In genomic region chr5:125168101-125168500, GRCm38 (mm10) we compare ENCODE assay signal across 14 mouse cellular contexts. TPM values are rescaled to one million over a fixed set of nuclear protein-coding genes. Genes with fewer than 3 reads are reported as not detected.
A peak's percentile ranks its signal among the peaks of the same experiment; 100 is the strongest.
DNase-seq lines count a peak whose midpoint lies in the region; ATAC-seq and TF ChIP-seq lines count a peak whose summit lies in the region.
"Had no signal": no experiment of that assay in that cellular context is flagged by ENCODE, and none has a peak within 500 bp of the region (broad histone marks: within the 10 kb centered on the region; RNA-seq: fewer than 3 reads in every experiment).

No protein-coding gene starts in this region.

- no peak for ATAC-seq in hindbrain, embryonic 13.5 days (ENCODE audit: low FRiP score)
- no peak for ATAC-seq in hindbrain, embryonic 11.5 days (ENCODE audit: low FRiP score)
- ATAC-seq: forebrain, embryonic 16.5 days; intestine, postnatal 0 days had no signal

- no peak for TF ChIP-seq CTCF in E14TG2a.4 (conservative IDR thresholded peaks at IDR 0.05; ENCODE audit: low read length)

- H3K4me3 ChIP-seq in hindbrain, embryonic 13.5 days: no peak overlapping the region
- H3K4me3 ChIP-seq in hindbrain, embryonic 11.5 days (ENCODE audit: low read depth, low read length): no peak overlapping the region
- H3K4me3 ChIP-seq in E14TG2a.4 (replicated peaks; ENCODE audit: low read length): peak overlapping the region; percentile 23; the same call in 1 of the 2 replicates
- H3K4me3 ChIP-seq: midbrain, embryonic 12.5 days had no signal

- WGBS in hindbrain, embryonic 13.5 days: 75% methylated on average over 7 of the region's 7 CpGs
- 88% methylated on average over 7 of the region's 7 CpGs for WGBS in hindbrain, embryonic 11.5 days

- no peak overlapping the region for H3K4me2 ChIP-seq in hindbrain, embryonic 13.5 days
- H3K4me2 ChIP-seq in hindbrain, embryonic 11.5 days (replicated peaks; ENCODE audit: low read depth, low read length): no peak overlapping the region
- H3K4me2 ChIP-seq: midbrain, embryonic 12.5 days had no signal

- H3K36me3 ChIP-seq in hindbrain, embryonic 13.5 days: no peaks in the 10 kb centered on the region
- H3K36me3 ChIP-seq in hindbrain, embryonic 11.5 days (ENCODE audit: control insufficient read depth, insufficient read depth, low read length): no peaks in the 10 kb centered on the region
- H3K36me3 ChIP-seq in E14TG2a.4 (ENCODE audit: insufficient read depth, low read length): peaks cover 25% of the 10 kb centered on the region
- H3K36me3 ChIP-seq: midbrain, embryonic 12.5 days had no signal

- H3K9ac ChIP-seq in hindbrain, embryonic 13.5 days: 0 out of 2 replicates have a peak overlapping the region, but pooled peaks have one; percentile 0
- H3K9ac ChIP-seq in hindbrain, embryonic 11.5 days (ENCODE audit: low read depth, low read length): no peak overlapping the region
- H3K9ac ChIP-seq: midbrain, embryonic 12.5 days had no signal

- H3K27ac ChIP-seq in hindbrain, embryonic 13.5 days: peak overlapping the region; percentile 30; the same call in 1 of the 2 replicates
- H3K27ac ChIP-seq in hindbrain, embryonic 11.5 days (ENCODE audit: low read depth, low read length): no peak overlapping the region
- H3K27ac ChIP-seq: midbrain, embryonic 12.5 days had no signal

- DNase-seq in cerebellum, postnatal 10 days: peak; percentile 59 to 67
- no peak for DNase-seq in cerebellum, adult 18-20 months
- no peak for DNase-seq in hindbrain, embryonic 11.5 days (ENCODE audit: low spot score)
- peak; percentile 58 for DNase-seq in fat pad, adult 2 months (ENCODE audit: extremely low read depth, low read depth, low spot score)
- DNase-seq in ovary, postnatal 10 days (ENCODE audit: low spot score): no peak
- no peak for DNase-seq in urinary bladder, adult 18-20 months (ENCODE audit: low spot score in 2 of 2)
- DNase-seq: cerebellum, postnatal 36 days; lung, postnatal 10 days; retina, postnatal 1 day had no signal

- H3K27me3 ChIP-seq in hindbrain, embryonic 13.5 days: no peaks in the 10 kb centered on the region
- H3K27me3 ChIP-seq in hindbrain, embryonic 11.5 days (ENCODE audit: control insufficient read depth, insufficient read depth, low read length): no peaks in the 10 kb centered on the region
- no peaks in the 10 kb centered on the region for H3K27me3 ChIP-seq in E14TG2a.4 (ENCODE audit: insufficient read depth, low read length)

- H3K9me3 ChIP-seq in hindbrain, embryonic 13.5 days: no peaks in the 10 kb centered on the region
- H3K9me3 ChIP-seq in hindbrain, embryonic 11.5 days (ENCODE audit: control insufficient read depth, low read length): no peaks in the 10 kb centered on the region
- no peaks in the 10 kb centered on the region for H3K9me3 ChIP-seq in E14TG2a.4 (ENCODE audit: low read length)
- H3K9me3 ChIP-seq: midbrain, embryonic 12.5 days had no signal

- peaks cover 99% of the 10 kb centered on the region for H3K4me1 ChIP-seq in hindbrain, embryonic 13.5 days (replicated peaks)
- peaks cover 38% of the 10 kb centered on the region for H3K4me1 ChIP-seq in hindbrain, embryonic 11.5 days (replicated peaks; ENCODE audit: control insufficient read depth, insufficient read depth, low read length)
- peaks cover 95% of the 10 kb centered on the region for H3K4me1 ChIP-seq in E14TG2a.4 (replicated peaks; ENCODE audit: low read depth, low read length)

RNA-seq across cellular contexts. Expression of gene Ncor2, which starts 10.9 kb away (rescaled TPM):
- polyA plus RNA-seq in hindbrain, embryonic 13.5 days (2015; fragmentation: Nextera tagmentation; extraction: Ambion mirVana): 24.8 and 25.1 TPM in 2 replicates
- 14.5 and 21.2 TPM in 2 replicates for polyA plus RNA-seq in hindbrain, embryonic 11.5 days (2014; fragmentation: Nextera tagmentation; extraction: Ambion mirVana)

Comparison
In these comparisons a context has a peak if more than half of its experiments do, and no peak if none do; other contexts are left out.
1. DNase-seq: peak in cerebellum, postnatal 10 days (2 of 2) and fat pad, adult 2 months (single experiment); none in cerebellum, adult 18-20 months (0 of 2), hindbrain, embryonic 11.5 days (single experiment), ovary, postnatal 10 days (single experiment) and urinary bladder, adult 18-20 months (0 of 2).